Mouse (Mus musculus) kidney, adult 2 months (tissue): ENCODE measurements around the gene 1700011M02Rik. TPM values are rescaled to one million over a fixed set of nuclear protein-coding genes. Genes with fewer than 3 reads are reported as not detected.
"Not testable (repeated sequence)": the region's sequence is repeated elsewhere in the genome, so short reads cannot be mapped to it uniquely, and the experiment has no call there.

ENCODE experiments used
- DNase-seq: peaks from one replicate; pipeline ENCODE4 v3.0.0; 2021
- H3K27ac ChIP-seq: fragments of 200-500 bp; 2 replicates; pipeline ENCODE4 v1.5.1; 2012; ENCODE audit warnings: low read depth, low read length, control low read depth, inconsistent platforms; ENCODE audit not compliant: insufficient read depth
- H3K27me3 ChIP-seq: fragments of 200-500 bp; replicated peaks from 2 replicates; pipeline ENCODE4 v1.6.1; 2012; ENCODE audit warnings: mild to moderate bottlenecking, moderate library complexity, low read length, inconsistent platforms; ENCODE audit not compliant: control insufficient read depth, insufficient read depth
- H3K36me3 ChIP-seq: fragments of 200-500 bp; 2 replicates; pipeline ENCODE4 v1.6.1; 2012; ENCODE audit warnings: mild to moderate bottlenecking, moderate library complexity, low read length, inconsistent platforms; ENCODE audit not compliant: control insufficient read depth, insufficient read depth
- H3K4me1 ChIP-seq: fragments of 200-500 bp; 2 replicates; pipeline ENCODE4 v1.6.1; 2011; ENCODE audit warnings: low read length; ENCODE audit not compliant: control insufficient read depth, insufficient read depth
- H3K4me3 ChIP-seq: fragments of 200-500 bp; 2 replicates; pipeline ENCODE4 v1.5.1; 2011; ENCODE audit warnings: mild to moderate bottlenecking, low read depth, low read length, control low read depth; ENCODE audit not compliant: insufficient read depth
- CTCF ChIP-seq: fragments of 200-500 bp; conservative IDR thresholded peaks from 2 replicates; pipeline ENCODE4 v1.5.1; 2011; ENCODE audit warnings: low read depth, mild to moderate bottlenecking, control low read depth, low read length, moderate library complexity, mixed read lengths; ENCODE audit not compliant: insufficient read depth, insufficient read length
- POLR2A ChIP-seq: fragments of 200-500 bp; IDR thresholded peaks from one replicate; pipeline ENCODE4 v1.6.1; 2011; ENCODE audit warnings: low read depth, low read length, control low read depth
- WGBS: fragments of 180-500 bp; shearing (Covaris S2); methylation state at CpG from one replicate; pipeline ENCODE4 v1.1.7; 2018; 5-methylcytosine and 5-hydroxymethylcytosine counted together
- polyA plus RNA-seq: library from polyadenylated mRNA; depleted of rRNA; stranded (reverse); fragments of >200 nt; gene quantifications from 2 replicates; pipeline ENCODE4 v1.2.3, GENCODE M21; 2012; rRNA removed

The 1700011M02Rik gene
- polyA plus RNA-seq, 1 experiment = not detected

DNA sequence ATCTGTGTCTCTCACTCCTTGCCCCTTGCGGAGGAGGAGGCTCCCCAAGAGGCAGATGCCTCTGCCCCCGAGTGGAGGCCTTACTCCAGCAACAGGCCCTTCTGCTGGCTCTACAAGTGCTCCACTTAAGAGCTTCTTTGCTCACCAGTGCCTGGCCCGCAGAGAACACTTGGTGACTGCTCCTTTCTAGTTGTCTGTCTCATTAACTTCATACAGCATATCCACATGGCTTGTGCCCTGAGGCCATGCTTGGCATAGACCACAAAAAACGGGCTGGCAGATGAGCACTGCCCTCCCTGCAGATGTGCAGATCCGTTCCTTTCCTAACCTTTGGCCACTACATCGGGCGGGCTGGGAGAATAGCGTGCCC lies 25.7 kb downstream of the 1700011M02Rik start:
- Histone ChIP-seq H3K4me3 (no peak overlapping the region), H3K36me3 (no peaks in the 10 kb centered on the region), H3K27me3 (no peaks in the 10 kb centered on the region; the same call in 1 of the 2 replicates), H3K4me1 (no peaks in the 10 kb centered on the region), H3K27ac (no peak overlapping the region)
- WGBS = 57% methylated on average over 8 of the region's 8 CpGs
- no peak for DNase-seq
- no peak for TF ChIP-seq CTCF
- TF ChIP-seq POLR2A = no peak

DNA sequence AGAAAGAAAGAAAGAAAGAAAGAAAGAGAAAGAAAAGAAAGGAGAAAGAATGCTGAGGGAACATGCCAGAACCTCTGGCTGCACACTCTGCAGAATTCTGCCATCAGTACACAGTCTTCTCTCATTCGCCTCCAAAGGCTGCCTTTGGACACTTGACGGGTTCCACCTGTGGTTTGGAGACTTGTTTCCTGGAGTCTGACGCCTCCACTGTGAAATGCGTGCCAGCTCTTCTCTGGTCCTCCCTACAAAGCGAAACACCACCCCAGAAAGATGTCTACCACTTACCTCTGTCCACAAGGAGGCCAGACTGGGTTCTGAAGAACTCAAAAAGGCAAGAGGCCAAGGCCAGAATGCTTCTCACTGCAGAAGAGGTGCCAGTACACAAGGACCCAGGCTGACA lies 28.0 kb downstream of the 1700011M02Rik start:
- Histone ChIP-seq H3K27ac (no peak overlapping the region), H3K4me1 (no peaks in the 10 kb centered on the region), H3K27me3 (no peaks in the 10 kb centered on the region; the same call in 1 of the 2 replicates), H3K36me3 (no peaks in the 10 kb centered on the region), H3K4me3 (no peak overlapping the region)
- TF ChIP-seq POLR2A = no peak
- no peak for TF ChIP-seq CTCF
- DNase-seq = no peak
- 50% methylated on average over 5 of the region's 5 CpGs for WGBS

DNA sequence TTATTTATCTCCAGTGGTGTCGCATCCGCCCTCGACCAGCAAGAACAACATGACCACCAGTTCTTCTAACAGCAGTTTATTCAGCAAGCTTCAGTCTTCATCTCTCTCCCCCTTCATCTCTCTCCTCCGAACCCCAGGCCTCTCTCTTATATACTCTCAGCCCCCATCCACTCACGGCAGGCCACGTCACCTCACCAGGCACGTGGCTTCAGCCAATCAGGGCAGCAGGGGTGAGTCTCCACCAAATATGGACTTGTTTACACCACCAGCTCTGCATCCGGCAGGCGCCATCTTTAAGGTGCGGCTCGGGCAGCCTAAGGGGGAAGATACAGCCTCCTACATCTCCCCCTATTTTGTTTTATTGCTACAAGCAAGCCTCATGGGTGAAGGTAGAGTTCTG lies 41.4 kb downstream of the 1700011M02Rik start:
- not testable (repeated sequence) for H3K36me3 ChIP-seq, DNase-seq, H3K4me1 ChIP-seq, H3K4me3 ChIP-seq, H3K27me3 ChIP-seq, H3K27ac ChIP-seq
- 92% methylated on average over 11 of the region's 11 CpGs for WGBS

DNA sequence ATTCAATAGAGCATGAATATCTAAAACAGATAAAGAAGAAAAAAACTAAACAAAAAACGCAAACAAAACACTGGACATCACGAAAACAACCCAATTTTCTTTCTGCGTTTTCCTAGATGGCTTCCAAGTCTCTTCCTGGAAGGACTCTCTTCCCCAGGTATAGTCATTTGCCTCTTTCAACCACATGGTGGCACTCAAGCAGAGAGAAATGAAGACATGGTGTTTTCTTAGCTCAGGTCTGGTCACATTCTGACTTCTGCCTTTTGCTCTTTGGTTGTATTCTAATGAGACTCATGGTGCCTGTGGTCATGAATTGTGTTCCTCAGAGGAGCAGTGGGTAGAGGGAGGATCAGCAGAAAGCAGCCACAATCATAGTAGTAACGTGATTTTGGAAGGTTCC lies 50.2 kb downstream of the 1700011M02Rik start:
- TF ChIP-seq CTCF (no peak), POLR2A (no peak)
- Histone ChIP-seq H3K36me3 (no peaks in the 10 kb centered on the region), H3K27ac (no peak overlapping the region), H3K27me3 (no peaks in the 10 kb centered on the region), H3K4me1 (no peaks in the 10 kb centered on the region), H3K4me3 (no peak overlapping the region)
- DNase-seq = peak; percentile 44
- WGBS = 34% methylated on average over 4 of the region's 4 CpGs

Other genes with a start within 250 kb of the 1700011M02Rik start
- not detected in 2 replicates for gene Gm3880, start 221.9 kb upstream of the 1700011M02Rik start, polyA plus RNA-seq
- gene Gm9112, start 201.3 kb upstream of the 1700011M02Rik start, polyA plus RNA-seq = not detected in 2 replicates
- not detected in 2 replicates for gene Dmrtc1b, start 201.0 kb upstream of the 1700011M02Rik start, polyA plus RNA-seq
- gene Dmrtc1c1, start 105.9 kb upstream of the 1700011M02Rik start, polyA plus RNA-seq = not detected in 2 replicates
- not detected in 2 replicates for gene Dmrtc1c2, start 54.3 kb upstream of the 1700011M02Rik start, polyA plus RNA-seq
- 0.14 TPM in 1 of 2 replicates, not detected in the other for gene 1700031F05Rik, start 40.9 kb upstream of the 1700011M02Rik start, polyA plus RNA-seq
- gene Dmrtc1a, start 218 bp upstream of the 1700011M02Rik start, polyA plus RNA-seq = 0.41 and 0.48 TPM in 2 replicates
- 0.80 TPM in 1 of 2 replicates, not detected in the other for gene 1700018G05Rik, start 19.5 kb downstream of the 1700011M02Rik start, polyA plus RNA-seq